Mouse (Mus musculus) frontal cortex, postnatal 36 days (tissue): Measurements from ENCODE around the gene Sox13.

ENCODE experiments used
- DNase-seq, 2 experiments: peaks; one replicate each; pipeline ENCODE4 v3.0.0; 2022; ENCODE audit warnings: low spot score in 2 of 2

Sox13 gene

GRCm38 (mm10) chr1:133400014-133400725, 24.0 kb downstream of the Sox13 start:
- DNase-seq = no peak

DNA sequence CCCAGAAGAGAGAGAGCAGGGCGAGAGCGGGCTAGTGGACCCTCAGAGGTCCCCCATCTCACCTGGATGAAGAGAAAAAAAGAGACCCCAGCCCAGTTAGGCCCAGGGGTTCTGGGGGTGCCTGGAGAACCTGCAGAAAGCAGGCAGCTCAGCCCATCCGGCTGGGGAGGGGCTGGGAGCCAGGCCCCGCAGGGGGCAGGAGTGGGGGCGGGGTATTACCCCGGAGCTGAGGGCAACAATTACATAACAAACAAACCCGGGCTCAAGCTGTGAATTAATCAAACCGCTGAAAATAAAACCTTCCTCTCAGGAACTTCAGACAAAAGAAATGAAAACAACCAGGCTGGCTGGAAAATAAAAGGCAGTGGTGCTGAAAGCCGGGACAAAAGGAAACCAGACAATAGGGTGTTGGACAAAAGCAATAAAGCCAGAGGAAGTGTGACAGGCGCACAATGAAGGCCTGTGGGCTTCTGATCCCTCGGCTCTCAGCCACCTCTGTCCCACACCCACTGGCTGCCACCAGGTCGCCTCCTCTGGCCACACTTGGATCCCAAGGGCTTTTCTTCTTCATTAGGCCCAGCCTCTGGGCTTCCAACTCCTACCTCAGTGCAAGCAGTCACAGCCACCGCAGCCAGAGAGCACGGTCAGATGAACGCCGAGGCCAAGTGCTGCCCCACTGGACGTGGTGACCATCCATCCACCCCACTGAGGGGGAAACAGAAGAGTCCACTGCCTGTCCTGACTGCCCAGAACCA, 26.5 kb downstream of the Sox13 start:
- DNase-seq = no peak

- no peak for DNase-seq
Observed at GRCm38 (mm10) chr1:133397094-133397482, 27.1 kb downstream of the Sox13 start.

DNA sequence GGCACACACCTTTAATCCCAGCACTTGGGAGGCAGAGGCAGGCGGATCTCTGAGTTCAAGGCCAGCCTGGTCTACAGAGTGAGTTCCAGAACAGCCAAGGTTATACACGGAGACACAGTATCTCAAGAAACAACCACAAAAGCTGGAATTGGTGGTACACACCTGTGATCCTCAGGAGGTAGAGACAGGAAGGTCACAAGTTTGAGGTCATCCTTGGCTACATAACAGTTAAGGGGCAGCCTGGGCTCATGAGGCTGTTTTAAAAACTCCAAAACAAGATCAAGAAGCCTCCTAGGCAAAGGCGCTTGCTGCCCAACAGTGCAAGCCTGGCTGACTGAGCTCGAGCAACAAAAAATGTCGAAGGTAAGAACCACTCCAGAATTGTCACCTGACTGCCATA, 27.5 kb downstream of the Sox13 start:
- no peak for DNase-seq

DNA sequence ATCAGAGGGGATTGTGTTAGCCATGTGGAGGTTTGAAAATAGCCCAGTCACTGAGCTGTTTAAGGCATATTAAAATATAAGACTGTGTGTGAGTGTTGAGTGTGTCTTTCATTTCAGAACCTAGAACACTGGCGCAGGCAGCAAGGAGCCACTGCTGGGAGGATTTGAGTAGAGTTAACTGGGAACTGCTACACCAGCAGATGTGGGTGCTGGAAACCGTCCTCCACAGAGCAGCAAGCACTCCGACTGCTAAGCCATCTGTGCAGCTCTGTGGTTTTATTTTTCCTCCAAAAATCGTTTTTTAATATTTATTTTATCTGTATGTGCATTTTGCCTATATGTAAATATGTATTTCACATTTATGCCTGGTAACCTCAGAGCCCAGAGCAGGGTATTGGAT, 29.5 kb downstream of the Sox13 start:
- DNase-seq = no peak

GRCm38 (mm10) chr1:133387539-133388268, 36.5 kb downstream of the Sox13 start:
- no peak for DNase-seq

DNA sequence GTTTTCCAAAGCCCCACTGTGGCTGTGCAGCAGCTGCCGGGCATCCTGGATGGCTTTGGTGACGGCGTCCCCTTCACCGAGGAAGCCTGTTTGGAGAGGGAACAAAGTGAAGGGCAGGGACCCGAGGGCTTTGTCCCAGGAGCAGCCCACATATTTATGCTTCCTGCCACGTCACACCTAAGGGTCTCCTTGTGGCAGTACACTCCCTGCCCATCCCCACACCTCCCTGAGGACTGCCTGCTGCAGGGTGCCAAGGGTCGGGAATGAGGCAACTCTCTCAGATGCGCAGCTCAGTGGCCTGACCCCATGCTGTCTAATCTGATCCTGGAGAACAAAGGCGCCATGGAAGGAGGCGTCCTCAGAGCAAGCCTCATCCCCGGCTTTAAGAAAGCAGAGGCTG, 38.0 kb downstream of the Sox13 start:
- DNase-seq = no peak

GRCm38 (mm10) chr1:133385506-133385905, 38.7 kb downstream of the Sox13 start:
- DNase-seq = peak; percentile 65 to 69

- no peak for DNase-seq
Observed at GRCm38 (mm10) chr1:133383157-133383783, 40.9 kb downstream of the Sox13 start.

GRCm38 (mm10) chr1:133382552-133383155, 41.5 kb downstream of the Sox13 start:
- DNase-seq = no peak

DNA sequence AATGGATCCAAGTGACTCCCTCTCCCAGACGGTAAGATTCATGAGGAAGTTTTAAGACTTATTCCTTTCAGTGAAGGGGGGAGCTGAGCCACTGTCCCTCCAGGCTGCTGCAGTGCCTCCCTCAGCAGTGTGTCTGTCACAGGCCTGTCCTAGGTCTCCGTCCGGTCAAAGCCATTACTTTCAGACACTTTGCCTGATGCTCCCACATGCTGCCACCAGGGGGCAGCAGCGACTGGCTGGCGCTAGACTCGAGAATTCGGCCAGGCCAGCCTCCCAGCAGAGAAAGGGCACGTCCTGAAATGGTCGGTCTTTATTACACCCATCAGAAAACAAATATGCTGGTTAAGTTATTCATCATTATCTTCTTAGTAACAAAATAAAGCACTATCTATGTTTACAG, 42.2 kb downstream of the Sox13 start:
- DNase-seq = no peak

- no peak for DNase-seq
Observed at GRCm38 (mm10) chr1:133380347-133381065, 43.7 kb downstream of the Sox13 start.

DNA sequence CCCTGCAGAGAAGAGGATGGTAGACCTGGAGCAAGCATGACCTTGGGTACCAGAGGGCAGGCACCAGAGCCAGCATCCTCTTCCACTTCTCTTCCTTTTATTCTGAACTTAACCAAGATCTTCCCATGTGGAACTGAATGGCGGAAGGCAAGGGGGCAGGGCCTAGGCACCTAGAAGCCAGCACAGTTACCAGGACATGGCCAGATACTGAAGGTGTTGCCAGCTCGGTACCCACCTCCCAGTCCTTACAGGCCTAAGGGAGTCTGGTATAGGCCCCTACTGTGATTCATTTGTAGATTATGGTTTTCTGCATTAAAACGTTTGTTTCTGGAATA, 44.2 kb downstream of the Sox13 start:
- DNase-seq = no peak

DNA sequence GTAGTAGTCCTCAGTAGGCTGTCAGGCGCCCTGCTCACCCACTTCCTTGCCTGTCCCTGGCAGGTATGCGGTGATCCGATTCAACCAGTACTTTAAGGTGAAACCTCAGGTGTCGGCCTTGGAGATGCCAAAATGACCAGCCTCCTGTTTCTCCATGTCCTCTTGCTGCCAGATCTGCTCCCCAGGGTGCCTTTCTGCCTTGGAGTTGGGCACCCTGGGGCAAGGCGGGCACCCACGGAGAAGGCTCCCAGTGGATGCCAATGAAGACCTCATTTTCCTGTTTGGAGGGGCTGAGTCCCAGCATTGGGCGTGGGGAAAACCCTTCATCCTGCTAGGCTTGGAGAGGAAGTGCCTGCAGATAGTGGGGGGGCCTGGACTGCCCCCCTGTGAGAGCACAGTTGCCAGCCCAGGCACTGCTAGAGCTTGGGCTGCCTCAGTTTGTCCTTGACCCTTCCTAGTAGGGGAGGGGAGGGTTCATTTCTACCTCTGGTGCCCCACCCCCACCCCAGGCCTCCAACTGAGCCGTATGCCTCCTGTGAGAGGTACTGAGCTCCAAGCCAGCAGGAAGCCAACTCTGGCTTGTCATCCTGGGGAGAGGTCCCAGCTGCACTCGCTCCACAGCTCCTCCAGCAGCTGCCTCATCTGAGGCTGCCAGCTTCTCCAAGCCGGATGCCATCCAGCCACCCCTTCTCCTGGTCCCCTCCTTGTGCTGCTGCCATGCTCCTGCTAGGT, 44.8 kb downstream of the Sox13 start:
- DNase-seq = no peak

DNA sequence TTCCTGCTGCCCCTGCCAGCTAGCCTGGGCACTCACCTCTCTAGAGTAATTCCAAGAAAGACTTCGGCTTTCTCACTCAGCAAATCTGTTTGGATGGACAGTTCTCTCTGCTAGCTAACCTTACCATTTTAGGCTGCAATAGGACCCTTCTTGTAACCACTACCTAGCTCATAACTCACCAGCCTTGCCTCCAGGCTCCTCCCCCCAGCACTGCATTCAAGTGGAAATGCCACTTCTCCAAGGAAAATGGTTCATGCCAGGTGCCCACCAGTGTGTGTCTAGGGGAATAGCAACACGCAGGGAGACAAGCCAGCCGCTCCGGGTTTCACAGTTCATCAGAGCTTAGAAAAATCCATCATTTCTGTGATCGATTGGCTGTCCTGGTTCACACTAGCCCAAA, 46.6 kb downstream of the Sox13 start:
- DNase-seq = no peak

DNA sequence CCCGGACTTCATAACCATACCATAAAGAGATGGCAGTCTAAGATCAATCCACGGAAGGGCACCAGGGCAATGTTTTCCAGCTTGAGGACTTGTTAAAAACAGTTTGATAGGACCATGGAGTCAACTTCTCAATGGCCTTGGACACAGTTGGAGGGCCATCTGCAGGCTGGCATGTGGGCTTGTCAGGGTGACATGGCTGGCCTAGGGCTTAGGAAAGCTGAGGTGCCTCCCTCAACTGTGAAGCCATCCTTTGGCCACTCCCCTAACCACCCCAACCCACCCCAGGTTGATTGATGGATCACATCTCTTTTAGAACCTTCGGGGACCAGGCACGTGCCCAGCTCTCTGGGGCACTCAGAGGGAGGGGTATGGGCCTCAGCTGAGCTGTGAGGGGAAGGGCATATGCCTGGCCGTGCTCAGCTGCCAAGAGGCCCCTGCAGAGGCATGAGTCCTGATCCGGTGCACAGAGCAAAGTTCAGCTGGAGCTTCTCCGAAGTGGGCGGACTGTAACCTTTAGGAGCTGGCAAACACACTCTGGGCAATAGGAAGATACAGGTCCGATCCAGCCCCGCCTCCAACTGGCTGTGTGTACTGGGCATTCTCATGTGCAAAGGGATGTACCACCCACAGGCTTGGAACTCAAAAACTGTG, 48.4 kb downstream of the Sox13 start:
- no peak for DNase-seq

- DNase-seq = no peak
Observed at GRCm38 (mm10) chr1:133372113-133372512, 52.1 kb downstream of the Sox13 start.

DNA sequence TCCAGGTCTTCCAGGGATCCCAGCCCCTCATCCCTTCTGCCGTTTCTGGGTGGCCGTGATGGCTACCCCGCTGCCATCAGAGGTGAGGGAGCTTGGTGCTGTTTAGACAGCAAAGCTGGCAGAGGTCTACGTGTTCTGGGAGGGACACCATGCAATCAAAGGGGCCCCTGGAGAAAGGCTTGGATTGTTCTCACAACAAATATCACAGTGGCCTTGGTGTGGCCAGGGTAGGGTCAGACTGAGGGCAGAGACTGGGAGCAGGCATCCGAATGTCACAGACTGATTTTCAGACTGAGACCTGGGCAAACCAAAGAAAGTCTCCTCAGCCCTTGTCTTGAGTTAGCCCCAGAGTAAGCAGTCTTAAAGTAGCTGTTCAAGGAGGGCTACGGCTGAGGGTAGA, 52.7 kb downstream of the Sox13 start:
- no peak for DNase-seq

- DNase-seq = no peak
Observed at GRCm38 (mm10) chr1:133370352-133370751, 53.8 kb downstream of the Sox13 start.

DNA sequence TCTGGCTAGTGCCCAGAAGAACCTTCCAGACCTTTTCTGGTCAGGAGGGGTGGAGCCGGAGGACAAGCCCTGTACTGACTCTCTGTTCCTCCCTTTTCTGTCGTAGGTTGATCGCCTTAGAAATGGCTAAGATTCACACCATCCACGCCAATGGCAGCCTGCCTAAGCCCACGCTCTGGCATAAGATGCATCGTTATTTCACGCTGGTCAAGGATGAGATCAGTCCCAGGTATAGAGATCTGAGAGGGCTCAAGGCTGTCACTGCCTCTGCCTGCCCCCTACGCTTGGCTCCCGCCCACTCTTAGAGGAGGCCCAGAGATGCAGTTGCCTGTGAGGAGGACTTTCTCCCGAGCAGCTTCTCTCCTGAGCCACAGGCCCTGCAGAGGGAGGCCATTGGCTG, 55.5 kb downstream of the Sox13 start:
- DNase-seq = peak; percentile 71 to 79
